Mouse (Mus musculus): ENCODE results near the gene Dip2a. TPM values are rescaled to one million over a fixed set of nuclear protein-coding genes. Genes with fewer than 3 reads are reported as not detected.

Dip2a gene
- polyA plus RNA-seq, 1 experiment from 2014 or later = 5.0 TPM

GRCm38 (mm10) chr10:76218240-76218639 lies 126.9 kb downstream of the Dip2a start:
- no peak for TF ChIP-seq CTCF (IDR thresholded peaks at IDR 0.05; ENCODE audit: low read depth)
- H3K27me3 ChIP-seq (replicated peaks; ENCODE audit: control insufficient read depth, insufficient read depth, low read length) = no peaks in the 10 kb centered on the region
- H3K4me2 ChIP-seq (replicated peaks; ENCODE audit: low read depth) = no peak overlapping the region
- no peak overlapping the region for H3K4me3 ChIP-seq (ENCODE audit: low read depth, low read length)
- H3K9me3 ChIP-seq (ENCODE audit: control insufficient read depth) = peaks cover 9% of the 10 kb centered on the region; the same call in 1 of the 2 replicates
- no peaks in the 10 kb centered on the region for H3K4me1 ChIP-seq (replicated peaks; ENCODE audit: control insufficient read depth, insufficient read depth, low read length)
- H3K9ac ChIP-seq (ENCODE audit: low read depth, low read length) = no peak overlapping the region
- H3K27ac ChIP-seq (ENCODE audit: low read depth, low read length) = no peak overlapping the region
- H3K36me3 ChIP-seq (ENCODE audit: control insufficient read depth, insufficient read depth) = peaks cover 65% of the 10 kb centered on the region
- no peak for ATAC-seq
- 68% methylated on average over 9 of the region's 9 CpGs for WGBS

- H3K27ac ChIP-seq (ENCODE audit: low read depth, low read length) = no peak overlapping the region
- H3K9ac ChIP-seq (ENCODE audit: low read depth, low read length) = no peak overlapping the region
- H3K4me3 ChIP-seq (ENCODE audit: low read depth, low read length) = no peak overlapping the region
- H3K27me3 ChIP-seq (replicated peaks; ENCODE audit: control insufficient read depth, insufficient read depth, low read length) = no peaks in the 10 kb centered on the region
- no peak for ATAC-seq
- 97% methylated on average over 17 of the region's 17 CpGs for WGBS
- no peak for TF ChIP-seq CTCF (IDR thresholded peaks at IDR 0.05; ENCODE audit: low read depth)
- no peak overlapping the region for H3K4me2 ChIP-seq (replicated peaks; ENCODE audit: low read depth)
- no peaks in the 10 kb centered on the region for H3K4me1 ChIP-seq (replicated peaks; ENCODE audit: control insufficient read depth, insufficient read depth, low read length)
- peaks cover 55% of the 10 kb centered on the region for H3K36me3 ChIP-seq (ENCODE audit: control insufficient read depth, insufficient read depth)
- peaks cover 9% of the 10 kb centered on the region; the same call in 1 of the 2 replicates for H3K9me3 ChIP-seq (ENCODE audit: control insufficient read depth)
Measured at GRCm38 (mm10) chr10:76217056-76217455, 128.0 kb downstream of the Dip2a start.

GRCm38 (mm10) chr10:76214161-76214560 lies 130.9 kb downstream of the Dip2a start:
- WGBS = 89% methylated on average over 4 of the region's 4 CpGs

GRCm38 (mm10) chr10:76212121-76212520 lies 133.0 kb downstream of the Dip2a start:
- ATAC-seq = no peak
- no peak overlapping the region for H3K9ac ChIP-seq (ENCODE audit: low read depth, low read length)
- no peak for TF ChIP-seq CTCF (IDR thresholded peaks at IDR 0.05; ENCODE audit: low read depth)
- H3K4me3 ChIP-seq (ENCODE audit: low read depth, low read length) = no peak overlapping the region
- H3K27ac ChIP-seq (ENCODE audit: low read depth, low read length) = no peak overlapping the region
- no peaks in the 10 kb centered on the region for H3K27me3 ChIP-seq (replicated peaks; ENCODE audit: control insufficient read depth, insufficient read depth, low read length)
- no peak overlapping the region for H3K4me2 ChIP-seq (replicated peaks; ENCODE audit: low read depth)
- H3K9me3 ChIP-seq (ENCODE audit: control insufficient read depth) = peaks cover 9% of the 10 kb centered on the region; the same call in 1 of the 2 replicates
- 92% methylated on average over 6 of the region's 6 CpGs for WGBS
- no peaks in the 10 kb centered on the region for H3K4me1 ChIP-seq (replicated peaks; ENCODE audit: control insufficient read depth, insufficient read depth, low read length)
- peaks cover 42% of the 10 kb centered on the region for H3K36me3 ChIP-seq (ENCODE audit: control insufficient read depth, insufficient read depth)

More at GRCm38 (mm10) chr10:76214161-76214560, 130.9 kb downstream of the Dip2a start:
- Histone ChIP-seq H3K9ac (ENCODE audit: low read depth, low read length) (no peak overlapping the region), H3K27ac (ENCODE audit: low read depth, low read length) (no peak overlapping the region), H3K9me3 (ENCODE audit: control insufficient read depth) (peaks cover 9% of the 10 kb centered on the region; the same call in 1 of the 2 replicates), H3K36me3 (ENCODE audit: control insufficient read depth, insufficient read depth) (peaks cover 35% of the 10 kb centered on the region), H3K4me1 (replicated peaks; ENCODE audit: control insufficient read depth, insufficient read depth, low read length) (no peaks in the 10 kb centered on the region), H3K27me3 (replicated peaks; ENCODE audit: control insufficient read depth, insufficient read depth, low read length) (no peaks in the 10 kb centered on the region), H3K4me3 (ENCODE audit: low read depth, low read length) (no peak overlapping the region), H3K4me2 (replicated peaks; ENCODE audit: low read depth) (no peak overlapping the region)
- no peak for TF ChIP-seq CTCF (IDR thresholded peaks at IDR 0.05; ENCODE audit: low read depth)
- no peak for ATAC-seq

GRCm38 (mm10) chr10:76210806-76211205 lies 134.3 kb downstream of the Dip2a start:
- H3K36me3 ChIP-seq (ENCODE audit: control insufficient read depth, insufficient read depth) = peaks cover 32% of the 10 kb centered on the region
- H3K9ac ChIP-seq (ENCODE audit: low read depth, low read length) = no peak overlapping the region
- TF ChIP-seq CTCF (IDR thresholded peaks at IDR 0.05; ENCODE audit: low read depth) = no peak
- H3K4me3 ChIP-seq (ENCODE audit: low read depth, low read length) = no peak overlapping the region
- WGBS = 96% methylated on average over 7 of the region's 7 CpGs
- ATAC-seq = no peak
- H3K4me1 ChIP-seq (replicated peaks; ENCODE audit: control insufficient read depth, insufficient read depth, low read length) = no peaks in the 10 kb centered on the region
- H3K27me3 ChIP-seq (replicated peaks; ENCODE audit: control insufficient read depth, insufficient read depth, low read length) = no peaks in the 10 kb centered on the region
- no peak overlapping the region for H3K27ac ChIP-seq (ENCODE audit: low read depth, low read length)
- peaks cover 9% of the 10 kb centered on the region; the same call in 1 of the 2 replicates for H3K9me3 ChIP-seq (ENCODE audit: control insufficient read depth)
- no peak overlapping the region for H3K4me2 ChIP-seq (replicated peaks; ENCODE audit: low read depth)

Other genes with a start within 250 kb of the Dip2a start
- 1.7 and 2.2 TPM in 2 replicates for gene Slc5a4b, start 234.3 kb downstream of the Dip2a start, polyA plus RNA-seq (2015; fragmentation: Nextera tagmentation; extraction: Ambion mirVana)
- 0.31 and 0.39 TPM in 2 replicates for gene Slc5a4a, start 197.8 kb downstream of the Dip2a start, polyA plus RNA-seq (2015; fragmentation: Nextera tagmentation; extraction: Ambion mirVana)
- 23.9 and 25.6 TPM in 2 replicates for gene Prmt2, start 107.4 kb downstream of the Dip2a start, polyA plus RNA-seq (2015; fragmentation: Nextera tagmentation; extraction: Ambion mirVana)
- 5.9 and 7.0 TPM in 2 replicates for gene S100b, start 91.4 kb downstream of the Dip2a start, polyA plus RNA-seq (2015; fragmentation: Nextera tagmentation; extraction: Ambion mirVana)
- gene AC141477.1, start 95.2 kb upstream of the Dip2a start, polyA plus RNA-seq (2015; fragmentation: Nextera tagmentation; extraction: Ambion mirVana) = not detected in 2 replicates
- gene Pcnt, start 97.5 kb upstream of the Dip2a start, polyA plus RNA-seq (2015; fragmentation: Nextera tagmentation; extraction: Ambion mirVana) = 5.6 and 6.2 TPM in 2 replicates
- not detected in 2 replicates for gene 2610028H24Rik, start 103.8 kb upstream of the Dip2a start, polyA plus RNA-seq (2015; fragmentation: Nextera tagmentation; extraction: Ambion mirVana)
- 22.5 and 34.4 TPM in 2 replicates for gene Mcm3ap, start 123.6 kb upstream of the Dip2a start, polyA plus RNA-seq (2015; fragmentation: Nextera tagmentation; extraction: Ambion mirVana)
- gene Ybey, start 123.8 kb upstream of the Dip2a start, polyA plus RNA-seq (2015; fragmentation: Nextera tagmentation; extraction: Ambion mirVana) = 2.7 and 2.9 TPM in 2 replicates
- 13.7 and 15.3 TPM in 2 replicates for gene Lss, start 186.3 kb upstream of the Dip2a start, polyA plus RNA-seq (2015; fragmentation: Nextera tagmentation; extraction: Ambion mirVana)
- gene Spatc1l, start 217.0 kb upstream of the Dip2a start, polyA plus RNA-seq (2015; fragmentation: Nextera tagmentation; extraction: Ambion mirVana) = not detected in 2 replicates
- gene Ftcd, start 230.4 kb upstream of the Dip2a start, polyA plus RNA-seq (2015; fragmentation: Nextera tagmentation; extraction: Ambion mirVana) = 0.83 and 1.2 TPM in 2 replicates